Mouse (Mus musculus) E14TG2a.4 (cell line): ENCODE measurements at regions not wholly inside any gene's neighbourhood (a gene's known extent, or its start where the extent isn't known, plus 50 kb on each side); places are given as distances from the start of the nearest gene placed in this dataset.
"Not testable (repeated sequence)": the region's sequence is repeated elsewhere in the genome, so short reads cannot be mapped to it uniquely, and the experiment has no call there.

Experiments
- H3K27me3 ChIP-seq: 2 replicates; pipeline ENCODE4 v1.6.1; 2014; ENCODE audit warnings: low read length, control low read depth; ENCODE audit not compliant: insufficient read depth
- H3K36me3 ChIP-seq: 2 replicates; pipeline ENCODE4 v1.6.1; 2014; ENCODE audit warnings: low read length, control low read depth; ENCODE audit not compliant: insufficient read depth
- H3K4me1 ChIP-seq: replicated peaks from 2 replicates; pipeline ENCODE4 v1.6.1; 2014; ENCODE audit warnings: low read depth, low read length, control low read depth
- H3K4me3 ChIP-seq: replicated peaks from 2 replicates; pipeline ENCODE4 v1.5.1; 2014; ENCODE audit warnings: mild to moderate bottlenecking, low read length
- H3K9me3 ChIP-seq: 2 replicates; pipeline ENCODE4 v1.6.1; 2014; ENCODE audit warnings: low read length, control low read depth
- CTCF ChIP-seq: conservative IDR thresholded peaks from 2 replicates; pipeline ENCODE4 v1.5.1; 2014; ENCODE audit warnings: low read length
- NANOG ChIP-seq: IDR thresholded peaks from 2 replicates; pipeline ENCODE4 v1.6.1; 2014; ENCODE audit warnings: borderline replicate concordance, low read length, mixed read lengths
- POU5F1 ChIP-seq: IDR thresholded peaks from 2 replicates; pipeline ENCODE4 v1.6.1; 2014; ENCODE audit warnings: low read length, borderline replicate concordance

DNA sequence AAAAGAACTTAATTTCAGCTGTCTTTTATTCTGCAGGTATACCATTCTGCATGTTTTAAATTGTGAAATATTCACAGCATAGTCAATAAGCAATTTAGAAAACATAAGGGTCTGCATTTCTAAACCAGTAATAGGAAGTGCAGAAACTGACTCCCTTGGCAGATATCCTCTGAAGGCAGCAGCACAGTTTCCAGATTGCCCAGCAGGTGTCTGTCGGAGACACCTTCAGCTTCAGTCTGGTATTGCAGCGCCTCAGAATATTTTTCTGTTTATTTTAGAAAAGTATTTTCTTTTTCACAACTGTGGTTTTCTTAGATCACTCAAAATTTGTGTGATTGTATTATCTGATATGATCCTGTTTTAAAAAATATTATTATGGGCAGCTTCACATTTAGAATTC, 280.3 kb upstream of the Olfr1507 start:
- H3K27me3 ChIP-seq, H3K4me3 ChIP-seq, H3K36me3 ChIP-seq, H3K9me3 ChIP-seq, H3K4me1 ChIP-seq: not testable (repeated sequence)
- TF ChIP-seq CTCF, result peak; percentile 11; the same call in 1 of the 2 replicates

DNA sequence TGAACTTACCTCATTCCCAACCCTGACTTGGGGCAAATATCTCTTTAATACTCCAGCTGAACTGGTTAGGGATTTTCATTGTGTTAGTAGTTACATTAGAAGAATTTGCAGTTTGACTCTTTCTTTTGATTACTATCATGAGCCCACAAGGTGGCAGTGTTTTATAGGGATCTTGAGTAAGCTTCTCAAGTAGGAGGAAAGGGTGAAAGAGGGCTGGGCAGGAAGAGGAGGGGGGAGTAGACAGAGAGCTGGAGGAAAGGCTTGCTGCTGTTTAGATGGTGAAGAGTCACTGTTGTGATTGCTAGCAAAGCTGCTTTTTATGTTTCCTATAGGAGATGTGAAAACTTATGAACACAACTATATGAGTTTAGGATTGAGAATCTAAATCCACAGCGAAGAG, 273.9 kb upstream of the Olfr1507 start:
- not testable (repeated sequence) for H3K4me3 ChIP-seq, H3K27me3 ChIP-seq, H3K9me3 ChIP-seq, H3K4me1 ChIP-seq, H3K36me3 ChIP-seq
- TF ChIP-seq CTCF, result peak; percentile 24

DNA sequence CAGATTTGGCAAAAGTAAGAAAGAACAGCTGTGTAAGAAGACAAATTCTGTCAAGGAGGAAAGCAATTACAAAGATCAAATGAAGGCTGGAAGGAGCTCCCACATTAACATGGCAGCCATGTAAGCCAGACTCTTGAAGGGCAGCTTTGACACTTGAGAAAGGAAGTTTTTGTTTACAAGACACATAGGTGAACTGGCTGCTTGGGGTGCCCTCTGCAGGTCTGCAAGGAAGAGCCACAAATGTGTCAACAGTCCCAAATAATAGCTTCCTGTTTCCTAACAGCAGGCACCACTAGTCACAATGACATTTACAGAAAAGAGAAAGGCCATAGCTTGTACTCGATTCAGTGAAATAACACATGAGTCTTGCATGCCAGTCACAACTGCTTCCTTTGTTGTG, 256.6 kb upstream of the Olfr1507 start:
- H3K9me3 ChIP-seq, H3K4me3 ChIP-seq, H3K36me3 ChIP-seq, H3K4me1 ChIP-seq, H3K27me3 ChIP-seq: not testable (repeated sequence)

DNA sequence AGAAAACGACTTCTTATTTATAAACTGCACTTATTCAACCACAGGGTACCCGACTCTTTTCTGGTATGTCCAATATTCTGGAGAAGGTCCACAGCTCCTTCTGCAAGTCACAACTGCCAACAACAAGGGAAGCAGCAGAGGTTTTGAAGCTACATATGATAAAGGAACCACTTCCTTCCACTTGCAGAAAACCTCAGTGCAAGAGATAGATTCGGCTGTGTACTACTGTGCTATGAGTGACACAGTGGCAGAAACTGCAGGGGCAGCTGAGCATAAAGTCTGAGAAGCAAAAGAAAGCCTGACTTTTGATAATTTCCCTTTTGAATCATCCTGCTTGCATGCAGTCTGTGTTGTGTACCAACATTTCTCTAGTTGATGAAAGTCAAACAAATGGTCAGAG, 231.1 kb upstream of the Olfr1507 start:
- H3K9me3 ChIP-seq, result peaks cover 24% of the 10 kb centered on the region
- not testable (repeated sequence) for H3K4me3 ChIP-seq, H3K4me1 ChIP-seq, H3K36me3 ChIP-seq, H3K27me3 ChIP-seq

DNA sequence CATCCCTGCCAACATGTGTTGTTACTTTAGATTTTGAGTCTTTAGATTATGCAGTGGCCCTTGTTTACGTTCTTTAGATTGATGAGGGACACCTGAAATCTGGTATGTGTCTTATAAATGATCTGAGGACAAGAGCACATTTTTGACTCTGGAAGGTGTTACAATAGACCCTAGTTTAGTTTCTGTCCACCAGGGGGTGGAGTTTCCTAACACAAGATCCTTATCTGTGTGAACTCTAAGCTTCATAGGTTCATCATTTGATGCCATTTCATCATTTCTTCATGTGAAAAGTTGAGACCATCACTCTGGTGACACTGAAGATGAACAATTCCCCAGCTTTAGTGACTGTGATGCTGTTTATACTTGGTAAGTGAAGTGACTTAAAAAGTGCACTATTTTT, 229.4 kb upstream of the Olfr1507 start:
- H3K9me3 ChIP-seq, result peaks cover 24% of the 10 kb centered on the region
- not testable (repeated sequence) for H3K4me1 ChIP-seq, H3K27me3 ChIP-seq, H3K4me3 ChIP-seq, H3K36me3 ChIP-seq

DNA sequence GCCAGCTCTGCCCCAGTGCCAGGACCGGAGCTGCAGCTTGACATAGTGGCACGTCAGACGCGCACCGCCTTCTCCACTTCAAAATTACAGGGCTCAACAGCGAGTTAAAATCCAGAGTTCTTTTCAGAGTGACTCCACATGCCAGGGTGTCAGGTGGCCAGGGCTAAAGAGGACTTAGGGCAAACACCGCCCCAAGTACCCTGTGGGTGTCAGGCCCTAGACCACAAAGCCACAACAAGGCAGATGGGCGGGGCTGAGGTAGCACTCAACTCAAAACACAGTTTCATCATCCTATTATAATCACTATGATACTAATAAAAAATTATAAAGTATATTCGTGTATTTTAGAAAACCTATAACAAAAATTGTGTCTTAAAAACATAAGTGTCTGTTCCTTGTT, 225.1 kb upstream of the Olfr1507 start:
- TF ChIP-seq NANOG (no peak), CTCF (no peak), POU5F1 (no peak)
- Histone ChIP-seq H3K27me3 (no peaks in the 10 kb centered on the region), H3K4me1 (no peaks in the 10 kb centered on the region), H3K36me3 (no peaks in the 10 kb centered on the region), H3K4me3 (peak overlapping the region; percentile 56), H3K9me3 (peaks cover 30% of the 10 kb centered on the region)

DNA sequence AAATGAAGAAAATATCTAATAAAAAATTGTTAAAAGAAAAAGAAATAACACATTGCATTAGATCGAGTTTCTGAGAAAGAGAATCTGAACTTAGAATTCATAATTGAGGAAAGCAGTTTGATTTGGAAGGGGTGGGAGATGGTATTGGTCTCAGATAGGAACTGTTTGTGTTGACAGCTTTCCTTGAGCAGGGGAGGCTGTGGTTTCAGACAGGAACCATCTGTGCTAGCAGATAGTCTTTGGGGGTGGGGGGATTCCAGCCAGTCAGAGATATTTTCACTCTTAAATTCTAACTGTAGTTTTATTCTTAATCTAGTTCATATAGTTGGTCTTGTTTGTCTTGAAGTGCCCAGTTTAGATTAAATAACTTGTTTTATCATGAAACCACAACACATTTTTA, 205.3 kb upstream of the Olfr1507 start:
- H3K9me3 ChIP-seq, H3K4me3 ChIP-seq, H3K27me3 ChIP-seq, H3K36me3 ChIP-seq, H3K4me1 ChIP-seq: not testable (repeated sequence)

DNA sequence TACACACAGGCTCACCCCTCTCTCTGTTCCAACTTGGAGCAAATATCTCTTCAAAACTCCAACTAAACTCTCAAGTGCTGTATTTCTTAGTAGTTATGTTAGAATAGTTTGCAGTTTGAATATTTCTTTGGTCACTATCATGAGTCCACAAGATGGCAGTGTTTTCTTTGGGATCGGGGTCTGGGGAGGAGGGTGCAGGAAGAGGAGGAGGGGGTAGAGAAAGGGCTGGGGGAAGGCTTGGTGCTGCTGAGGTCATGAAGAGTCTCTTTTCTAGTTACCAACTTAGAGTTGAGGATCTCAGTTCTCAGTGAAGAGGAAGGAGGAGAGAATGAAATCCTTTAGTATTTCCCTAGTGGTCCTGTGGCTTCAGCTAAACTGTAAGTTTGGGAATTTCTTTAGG, 188.1 kb upstream of the Olfr1507 start:
- not testable (repeated sequence) for H3K36me3 ChIP-seq, H3K4me3 ChIP-seq, H3K9me3 ChIP-seq, H3K4me1 ChIP-seq, H3K27me3 ChIP-seq

DNA sequence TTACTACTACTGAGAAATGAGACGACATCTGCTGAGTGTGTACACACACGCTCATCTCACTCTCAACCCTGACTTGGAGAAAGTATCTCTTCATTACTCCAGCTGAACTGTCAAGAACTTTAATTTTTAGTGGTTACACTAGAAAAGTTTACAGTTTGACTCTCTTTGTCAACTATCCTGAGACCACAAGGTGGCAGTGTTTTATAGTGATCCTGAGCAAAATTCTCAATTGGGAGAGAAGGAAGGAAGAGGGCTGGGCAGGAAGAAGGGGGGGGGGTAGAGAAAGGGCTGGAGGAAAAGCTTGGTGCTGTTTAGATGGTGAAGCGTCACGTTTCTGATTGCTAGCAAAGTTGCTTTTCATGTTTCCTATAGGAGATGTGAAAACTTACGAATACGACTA, 158.8 kb upstream of the Olfr1507 start:
- no peaks in the 10 kb centered on the region for H3K27me3 ChIP-seq
- H3K4me3 ChIP-seq, result no peak overlapping the region
- H3K36me3 ChIP-seq, result no peaks in the 10 kb centered on the region
- peak; percentile 18; the same call in 1 of the 2 replicates for TF ChIP-seq CTCF
- TF ChIP-seq POU5F1, result no peak
- no peaks in the 10 kb centered on the region for H3K9me3 ChIP-seq
- H3K4me1 ChIP-seq, result peaks cover 5% of the 10 kb centered on the region

DNA sequence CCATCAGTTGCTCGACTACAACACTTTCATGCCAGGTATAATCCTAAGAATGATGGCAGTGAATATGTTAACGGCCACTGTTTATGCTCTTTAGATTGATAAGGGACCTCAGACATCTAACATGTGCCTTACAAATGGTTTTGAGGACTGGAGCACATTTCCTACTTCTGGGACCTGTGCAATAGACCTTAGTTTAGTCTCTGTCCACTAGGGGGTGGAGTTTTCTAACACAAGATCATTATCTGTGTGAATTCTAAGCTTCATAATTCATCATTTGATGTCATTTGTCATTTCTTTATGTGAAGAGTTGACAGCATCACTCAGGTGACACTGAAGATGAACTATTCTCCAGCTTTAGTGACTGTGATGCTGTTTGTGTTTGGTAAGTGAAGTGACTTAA, 142.6 kb upstream of the Olfr1507 start:
- H3K4me3 ChIP-seq, result no peak overlapping the region
- H3K4me1 ChIP-seq, result no peaks in the 10 kb centered on the region
- peak; percentile 32 for TF ChIP-seq CTCF
- TF ChIP-seq NANOG, result no peak
- TF ChIP-seq POU5F1, result no peak
- H3K27me3 ChIP-seq, result no peaks in the 10 kb centered on the region
- peaks cover 21% of the 10 kb centered on the region for H3K9me3 ChIP-seq
- H3K36me3 ChIP-seq, result no peaks in the 10 kb centered on the region

DNA sequence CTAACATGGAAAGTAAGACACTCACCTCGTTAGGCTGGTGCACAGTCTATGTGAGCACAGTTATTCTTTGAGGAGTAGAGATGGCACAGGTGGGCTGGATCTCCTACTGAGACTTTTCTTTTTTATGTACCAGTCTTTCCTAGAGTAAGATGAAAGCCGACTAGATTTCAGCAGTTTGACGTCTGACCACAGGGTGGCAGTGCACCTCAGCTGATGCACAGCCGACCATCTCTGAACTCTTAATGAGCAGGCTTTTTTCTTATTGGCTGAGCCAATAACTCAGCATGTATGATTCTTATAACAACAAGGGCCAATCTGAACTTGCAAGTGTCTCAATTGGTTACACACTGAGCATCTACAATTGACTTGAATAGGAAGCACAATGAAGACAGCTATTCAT, 126.6 kb upstream of the Olfr1507 start:
- Histone ChIP-seq H3K4me3 (no peak overlapping the region), H3K9me3 (no peaks in the 10 kb centered on the region), H3K27me3 (no peaks in the 10 kb centered on the region), H3K36me3 (no peaks in the 10 kb centered on the region), H3K4me1 (no peaks in the 10 kb centered on the region; the same call in 1 of the 2 replicates)
- no peak for TF ChIP-seq NANOG
- TF ChIP-seq POU5F1, result no peak
- TF ChIP-seq CTCF, result peak; percentile 68
